Mouse (Mus musculus) gastrocnemius, postnatal 10 days (tissue): ENCODE measurements at regions not wholly inside any gene's neighbourhood (a gene's known extent, or its start where the extent isn't known, plus 50 kb on each side); places are given as distances from the start of the nearest gene placed in this dataset.

Experiments used
- DNase-seq: peaks from one replicate; pipeline ENCODE4 v3.0.0; 2021; ENCODE audit warnings: mixed read lengths

DNA sequence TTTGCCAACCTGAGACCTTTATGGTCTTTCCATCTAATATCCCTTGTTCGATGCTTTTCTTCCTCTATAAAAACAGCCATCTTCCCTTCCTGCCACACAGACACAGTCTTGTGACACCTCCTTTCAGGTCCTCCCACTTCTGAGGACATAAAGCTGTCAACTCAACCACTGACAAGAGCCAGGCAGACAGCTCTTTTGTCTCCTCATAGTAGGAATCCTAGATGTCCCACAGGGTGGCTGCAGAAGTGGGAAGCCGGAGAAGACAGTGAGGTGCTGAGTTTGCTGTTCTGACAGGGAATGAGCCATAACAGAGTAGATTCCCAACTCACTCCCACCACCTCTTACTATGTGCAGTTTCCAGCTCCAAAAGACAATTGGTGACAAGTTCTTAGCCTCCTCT, 358.4 kb downstream of the Pmp22 start:
- no peak for DNase-seq

GRCm38 (mm10) chr11:63502181-63502580, 373.4 kb downstream of the Pmp22 start:
- DNase-seq: peak; percentile 51

- DNase-seq: no peak
Observed at GRCm38 (mm10) chr11:63507387-63507786, 378.6 kb downstream of the Pmp22 start.

DNA sequence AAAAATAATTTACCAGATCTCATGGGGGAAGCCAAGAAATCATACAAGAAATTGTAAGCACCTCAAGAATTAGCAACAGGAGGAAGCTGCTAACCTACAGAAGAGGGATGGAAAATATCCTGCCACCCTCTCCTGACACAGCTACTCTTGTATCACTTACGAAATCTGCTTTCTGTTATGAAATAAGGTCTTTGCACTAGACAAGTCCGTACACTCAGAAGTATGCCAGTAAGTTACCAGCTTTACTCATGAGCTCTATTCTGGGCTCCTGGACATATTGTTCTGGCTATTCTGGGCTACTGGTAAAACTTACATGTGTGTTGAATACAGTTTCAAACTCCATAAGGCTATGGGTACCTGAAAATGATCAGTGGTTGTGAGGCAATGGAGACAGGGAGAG, 379.9 kb downstream of the Pmp22 start:
- DNase-seq: no peak

- no peak for DNase-seq
Observed at GRCm38 (mm10) chr11:63510611-63511010, 381.8 kb downstream of the Pmp22 start.

DNA sequence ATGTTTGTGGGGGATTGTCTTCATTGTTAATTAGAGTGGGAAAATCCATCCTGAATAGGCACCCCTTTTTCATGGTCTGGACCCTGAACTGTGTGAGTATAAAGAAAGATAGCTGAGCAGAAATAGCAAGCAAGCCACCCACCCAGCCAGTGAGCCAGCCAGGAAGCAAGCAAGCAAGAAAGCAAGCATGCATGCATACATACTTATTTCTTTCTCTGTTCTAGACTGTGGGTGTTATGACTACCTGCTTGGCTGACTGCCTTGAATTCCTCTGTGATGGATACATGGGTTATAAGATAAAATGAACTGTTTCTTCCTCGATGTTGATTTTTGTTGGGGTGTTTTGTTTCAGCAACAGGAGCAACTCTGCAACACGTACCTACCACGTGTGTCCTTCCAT, 385.8 kb downstream of the Pmp22 start:
- no peak for DNase-seq

- peak; percentile 20 for DNase-seq
Observed at GRCm38 (mm10) chr11:63518847-63519246, 390.1 kb downstream of the Pmp22 start.

GRCm38 (mm10) chr11:63524254-63524653, 395.5 kb downstream of the Pmp22 start:
- DNase-seq: no peak

DNA sequence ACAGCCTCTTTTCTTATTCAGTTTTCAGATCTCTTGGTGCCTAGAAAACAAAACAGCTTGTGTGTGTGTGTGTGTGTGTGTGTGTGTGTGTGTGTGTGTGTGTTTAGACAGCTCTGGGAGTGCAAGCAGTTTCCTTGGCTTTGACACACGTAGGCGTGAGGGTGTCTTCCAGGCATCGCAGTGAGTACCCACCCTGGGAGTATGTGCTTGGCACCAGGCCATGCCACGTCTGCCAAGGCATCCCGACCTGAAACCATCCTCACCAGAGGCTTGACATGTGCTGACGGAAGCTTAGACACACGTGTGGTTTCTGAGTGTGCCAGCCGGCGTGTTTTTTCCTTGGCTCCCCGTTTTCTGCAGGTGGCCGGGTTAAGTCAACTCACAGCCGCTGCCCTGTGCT, 396.6 kb downstream of the Pmp22 start:
- peak; percentile 9 for DNase-seq

DNA sequence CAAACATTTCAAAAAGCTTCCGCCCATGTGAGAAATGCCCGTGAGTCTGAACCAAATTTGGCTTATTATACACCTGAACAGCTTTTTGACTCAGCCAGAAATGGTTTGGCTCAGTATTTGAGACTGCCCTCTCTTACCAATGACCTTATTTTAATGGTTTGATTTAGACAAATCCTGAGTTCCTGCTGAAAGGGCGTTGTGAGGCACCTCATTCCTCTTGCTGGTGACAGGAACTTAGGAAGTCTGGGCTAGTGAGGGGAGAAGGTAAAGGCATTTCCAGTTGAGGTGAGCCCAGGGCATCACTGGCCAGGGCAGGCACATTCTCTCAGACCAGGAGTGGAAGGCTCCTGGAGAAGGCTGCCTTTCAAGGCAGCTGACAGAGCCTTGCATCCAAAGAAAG, 396.1 kb downstream of the Hs3st3b1 start:
- no peak for DNase-seq

- DNase-seq: no peak
Observed at GRCm38 (mm10) chr11:63532752-63533151, 389.3 kb downstream of the Hs3st3b1 start.

- DNase-seq: no peak
Observed at GRCm38 (mm10) chr11:63533555-63534200, 388.4 kb downstream of the Hs3st3b1 start.

DNA sequence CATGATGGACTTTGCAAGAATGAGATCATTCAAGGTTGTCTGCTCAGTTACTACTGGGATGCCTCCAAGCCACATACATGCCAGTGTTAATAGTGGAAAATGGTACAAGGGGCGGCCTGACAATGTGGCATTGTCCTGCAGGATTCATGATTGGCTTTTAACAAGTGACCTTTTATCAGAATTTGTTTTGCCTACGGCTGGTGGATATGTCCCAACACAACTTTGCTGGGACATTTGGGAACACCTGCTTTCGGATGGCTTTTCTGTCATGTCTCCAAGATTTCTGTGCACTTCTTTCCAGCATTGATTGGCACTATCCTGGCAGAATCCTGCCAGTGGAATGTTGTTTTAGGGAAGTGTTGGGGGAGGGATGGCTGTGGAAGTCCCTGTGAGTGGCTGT, 384.4 kb downstream of the Hs3st3b1 start:
- no peak for DNase-seq

GRCm38 (mm10) chr11:63543971-63544696, 378.0 kb downstream of the Hs3st3b1 start:
- DNase-seq: no peak

DNA sequence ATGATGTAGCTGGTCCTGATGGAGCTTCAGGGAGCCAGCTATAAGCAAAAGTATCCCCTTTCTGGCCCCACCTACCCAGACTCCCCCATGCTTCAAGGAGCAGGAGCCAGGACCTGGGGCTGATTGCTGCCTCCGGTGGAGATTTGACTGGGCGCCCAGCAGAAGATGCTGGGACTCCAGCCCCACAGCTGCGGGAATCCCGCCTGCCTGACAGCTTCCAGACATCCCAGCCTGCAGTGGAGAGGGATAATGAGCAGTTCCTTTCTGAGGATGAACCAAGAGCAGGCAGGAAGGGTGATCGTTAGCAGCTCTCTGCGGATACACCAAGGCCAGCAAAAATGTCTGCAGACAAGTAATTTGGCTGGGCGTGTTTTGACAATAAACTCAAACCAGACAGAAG, 376.6 kb downstream of the Hs3st3b1 start:
- peak; percentile 37 for DNase-seq

GRCm38 (mm10) chr11:63560466-63560865, 361.6 kb downstream of the Hs3st3b1 start:
- DNase-seq: no peak

DNA sequence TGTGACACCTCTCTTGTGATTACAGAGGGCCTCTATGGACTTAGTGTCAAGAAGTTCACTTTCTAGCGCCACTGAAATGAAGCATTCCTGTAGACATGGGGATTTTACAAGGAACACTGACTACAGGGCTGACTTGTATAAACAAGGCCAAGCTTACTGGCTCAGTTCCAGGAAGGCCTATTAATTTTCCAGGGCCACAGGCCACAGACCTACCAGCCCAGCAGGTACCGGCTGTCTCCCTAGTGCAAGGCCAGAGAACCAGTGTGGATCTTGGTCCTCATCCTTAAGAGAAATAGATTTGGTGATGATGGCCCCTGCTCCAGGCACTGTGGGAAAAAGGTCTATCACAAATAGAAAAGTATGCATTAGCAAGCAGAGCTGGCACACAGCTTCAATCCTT, 359.4 kb downstream of the Hs3st3b1 start:
- no peak for DNase-seq

DNA sequence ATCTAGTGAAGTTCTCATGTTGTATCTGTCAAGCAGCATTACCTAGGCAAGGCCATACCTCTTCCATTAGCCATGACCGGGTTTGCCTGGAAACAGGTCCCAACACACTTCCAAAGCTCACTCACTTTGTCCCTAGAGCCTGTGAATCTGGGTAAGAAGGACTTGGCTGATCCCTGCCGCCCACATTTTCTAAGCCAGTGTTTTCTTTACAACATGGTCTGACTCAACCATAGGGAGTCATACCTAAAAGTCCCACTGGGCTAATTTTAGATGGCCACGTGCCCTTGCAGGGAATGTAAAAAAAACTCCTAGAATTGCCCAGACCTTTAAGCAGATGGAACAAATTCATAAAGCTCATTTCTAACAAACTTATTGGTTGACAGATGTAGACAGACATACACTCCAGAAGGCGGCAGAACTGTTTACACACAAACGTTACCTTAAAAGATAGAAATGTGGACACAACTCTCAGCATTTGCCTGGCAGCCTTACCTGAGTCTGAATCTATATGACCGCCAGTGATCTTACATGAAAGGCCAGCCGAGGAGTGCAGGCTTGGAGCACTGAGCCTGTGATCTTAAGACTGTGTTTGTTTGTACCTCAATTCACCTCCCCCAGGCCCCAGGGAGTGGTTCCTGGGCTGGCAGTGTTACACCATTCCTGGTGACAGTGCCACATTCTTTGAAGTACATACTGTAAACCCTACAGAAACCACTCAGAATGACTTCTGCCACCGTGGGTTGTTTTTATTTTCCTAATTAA, 356.4 kb downstream of the Hs3st3b1 start:
- DNase-seq: no peak

DNA sequence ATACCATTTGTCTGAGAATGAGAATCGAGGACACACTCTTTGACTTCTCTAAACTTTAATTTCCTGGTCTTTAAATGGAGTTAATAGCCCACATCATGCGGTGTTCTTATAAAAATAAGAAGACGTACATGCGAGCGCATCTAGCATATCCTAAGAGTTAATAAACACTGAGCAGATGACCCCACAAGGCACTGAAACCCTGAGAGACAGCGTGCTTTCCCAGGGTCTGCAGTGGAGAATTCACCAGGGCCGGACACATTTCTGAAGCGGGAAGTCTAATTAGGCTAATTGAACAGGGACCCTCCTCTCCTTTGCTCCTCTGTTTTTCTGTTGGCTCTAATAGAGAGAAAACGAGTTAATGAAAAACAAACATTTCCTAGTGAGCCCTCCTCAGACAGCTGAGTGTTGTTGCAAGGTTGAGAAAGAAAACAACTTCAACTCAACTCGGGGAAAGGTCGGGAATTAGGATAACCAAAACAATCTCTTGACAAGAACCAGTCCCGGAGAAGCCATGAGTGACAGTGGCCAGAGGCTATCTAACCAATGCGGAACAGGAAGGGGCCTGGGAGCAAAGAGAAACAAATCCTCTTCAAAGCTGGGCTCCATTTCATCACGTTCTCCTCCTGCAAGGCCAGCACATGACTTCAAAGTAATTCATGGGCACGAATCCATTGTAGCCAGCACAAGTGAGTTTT, 352.2 kb downstream of the Hs3st3b1 start:
- DNase-seq: no peak

GRCm38 (mm10) chr11:63570646-63571045, 351.4 kb downstream of the Hs3st3b1 start:
- DNase-seq: no peak

DNA sequence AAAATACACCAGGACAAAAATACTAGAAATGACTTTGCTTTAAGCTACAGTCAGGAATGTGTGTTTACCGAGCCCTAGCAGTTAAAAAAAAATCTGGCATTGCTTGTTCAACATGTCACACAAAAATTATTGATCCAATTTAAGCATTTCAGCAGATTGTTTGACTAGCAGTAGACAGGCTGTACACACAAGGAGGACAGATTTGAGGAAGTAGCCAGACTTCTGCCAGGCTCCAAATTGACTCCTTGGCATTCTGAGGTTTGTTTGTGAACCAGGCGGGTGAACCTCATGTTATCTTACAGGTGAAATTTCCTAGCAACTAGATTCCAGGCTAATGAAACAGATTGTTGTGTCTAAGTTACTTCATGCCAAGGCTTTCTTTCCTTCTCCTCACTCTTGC, 348.8 kb downstream of the Hs3st3b1 start:
- DNase-seq: no peak

GRCm38 (mm10) chr11:63583321-63583720, 338.8 kb downstream of the Hs3st3b1 start:
- DNase-seq: no peak
